Mouse (Mus musculus): ENCODE measurements around the gene Mynn.
"Not testable (repeated sequence)": the region's sequence is repeated elsewhere in the genome, so short reads cannot be mapped to it uniquely, and the experiment has no call there.

Mynn gene

GRCm38 (mm10) chr3:30602065-30602739 lies at the start of gene Mynn:
Gene Mynn (plus strand): TSS chr3:30602065.
- peak; percentile 93 for DNase-seq (ENCODE audit: low read depth, low spot score)

- no peak for DNase-seq (ENCODE audit: low read depth, low spot score)
These were observed 48.1 kb upstream of the Mynn start for GRCm38 (mm10) chr3:30553741-30554140.

- no peak for DNase-seq (ENCODE audit: low read depth, low spot score)
These were observed 41.1 kb upstream of the Mynn start for GRCm38 (mm10) chr3:30560677-30561314.

GRCm38 (mm10) chr3:30566333-30566732 lies 35.5 kb upstream of the Mynn start:
- not testable (repeated sequence) for DNase-seq (ENCODE audit: low read depth, low spot score)

- DNase-seq (ENCODE audit: low read depth, low spot score): no peak
These were observed 28.3 kb upstream of the Mynn start for GRCm38 (mm10) chr3:30573549-30573948.

GRCm38 (mm10) chr3:30588865-30589264 lies 13.0 kb upstream of the Mynn start:
- no peak for DNase-seq (ENCODE audit: low read depth, low spot score)

- no peak for DNase-seq (ENCODE audit: low read depth, low spot score)
These were observed 9.4 kb upstream of the Mynn start for GRCm38 (mm10) chr3:30592418-30592853.

GRCm38 (mm10) chr3:30593719-30594485 lies 8.0 kb upstream of the Mynn start:
- no peak for DNase-seq (ENCODE audit: low read depth, low spot score)

- no peak for DNase-seq (ENCODE audit: low read depth, low spot score)
These were observed 6.6 kb upstream of the Mynn start for GRCm38 (mm10) chr3:30595111-30595832.

GRCm38 (mm10) chr3:30597271-30597670 lies 4.6 kb upstream of the Mynn start:
- no peak for DNase-seq (ENCODE audit: low read depth, low spot score)

GRCm38 (mm10) chr3:30599711-30600545 lies 1.9 kb upstream of the Mynn start, which contains the start of gene Actrt3:
Gene Actrt3 (minus strand): TSS chr3:30599939.
- no peak for DNase-seq (ENCODE audit: low read depth, low spot score)

- no peak for DNase-seq (ENCODE audit: low read depth, low spot score)
These were observed 1.1 kb upstream of the Mynn start for GRCm38 (mm10) chr3:30600717-30601116.

GRCm38 (mm10) chr3:30601175-30601574 lies 690 bp upstream of the Mynn start:
- peak; percentile 79 for DNase-seq (ENCODE audit: low read depth, low spot score)

GRCm38 (mm10) chr3:30601610-30602064 lies 228 bp upstream of the Mynn start:
- DNase-seq (ENCODE audit: low read depth, low spot score): no peak

- DNase-seq (ENCODE audit: low read depth, low spot score): no peak
These were observed 854 bp downstream of the Mynn start for GRCm38 (mm10) chr3:30602740-30603098.

GRCm38 (mm10) chr3:30603256-30603655 lies 1.4 kb downstream of the Mynn start:
- no peak for DNase-seq (ENCODE audit: low read depth, low spot score)

GRCm38 (mm10) chr3:30608999-30609398 lies 7.1 kb downstream of the Mynn start:
- DNase-seq (ENCODE audit: low read depth, low spot score): no peak

- no peak for DNase-seq (ENCODE audit: low read depth, low spot score)
These were observed 9.1 kb downstream of the Mynn start for GRCm38 (mm10) chr3:30610930-30611329.

GRCm38 (mm10) chr3:30620132-30620531 lies 18.3 kb downstream of the Mynn start:
- no peak for DNase-seq (ENCODE audit: low read depth, low spot score)

- no peak for DNase-seq (ENCODE audit: low read depth, low spot score)
These were observed 31.8 kb downstream of the Mynn start for GRCm38 (mm10) chr3:30633681-30634080.

- DNase-seq (ENCODE audit: low read depth, low spot score): no peak
These were observed 33.8 kb downstream of the Mynn start for GRCm38 (mm10) chr3:30635629-30636028.
